Mouse (Mus musculus) heart, postnatal 0 days (tissue): ENCODE measurements at regions not wholly inside any gene's neighbourhood (a gene's known extent, or its start where the extent isn't known, plus 50 kb on each side); places are given as distances from the start of the nearest gene placed in this dataset.

ENCODE experiments used
- ATAC-seq: fragments of 200-750 bp; cut with Nextera tagmentation; 2 replicates; pipeline ENCODE4 v1.8.0; 2017; ENCODE audit warnings: low read depth, moderate number of reproducible peaks, moderate library complexity; ENCODE audit not compliant: insufficient read depth
- DNase-seq: peaks from one replicate; pipeline ENCODE4 v3.0.0-alpha.2; 2016; ENCODE audit warnings: low spot score
- H3K27ac ChIP-seq: fragments of 300-500 bp; sonication (generic); 2 replicates; pipeline ENCODE4 v1.5.1; 2014; ENCODE audit warnings: low read depth, mild to moderate bottlenecking
- H3K27me3 ChIP-seq: fragments of 300-500 bp; sonication (generic); 2 replicates; pipeline ENCODE4 v1.6.1; 2014; ENCODE audit warnings: low read length, mixed read lengths; ENCODE audit not compliant: control insufficient read depth, insufficient read depth
- H3K36me3 ChIP-seq: fragments of 300-500 bp; sonication (generic); replicated peaks from 2 replicates; pipeline ENCODE4 v1.6.1; 2014; ENCODE audit warnings: low read length, mixed read lengths; ENCODE audit not compliant: control insufficient read depth, insufficient read depth
- H3K4me1 ChIP-seq: fragments of 300-500 bp; sonication (generic); 2 replicates; pipeline ENCODE4 v1.6.1; 2014; ENCODE audit warnings: antibody characterized with exemption; ENCODE audit not compliant: control insufficient read depth, insufficient read depth
- H3K4me2 ChIP-seq: fragments of 300-500 bp; sonication (generic); 2 replicates; pipeline ENCODE4 v1.6.1; 2014; ENCODE audit warnings: low read depth, mild to moderate bottlenecking, low read length, moderate library complexity
- H3K4me3 ChIP-seq: fragments of 300-500 bp; sonication (generic); 2 replicates; pipeline ENCODE4 v1.5.1; 2014; ENCODE audit warnings: low read depth, low read length
- H3K9ac ChIP-seq: fragments of 300-500 bp; sonication (generic); replicated peaks from 2 replicates; pipeline ENCODE4 v1.6.1; 2014; ENCODE audit warnings: low read depth, low read length, mixed read lengths
- H3K9me3 ChIP-seq: fragments of 300-500 bp; sonication (generic); replicated peaks from 2 replicates; pipeline ENCODE4 v1.6.1; 2016; ENCODE audit warnings: low read length; ENCODE audit not compliant: control insufficient read depth
- CTCF ChIP-seq: IDR thresholded peaks from 2 replicates; pipeline ENCODE4 v1.5.1; 2016; ENCODE audit warnings: antibody characterized with exemption, control low read depth, low read depth
- EP300 ChIP-seq: IDR thresholded peaks from 2 replicates; pipeline ENCODE4 v1.6.1; 2016; ENCODE audit warnings: antibody characterized with exemption, low read depth
- WGBS: fragments of 180-500 bp; shearing (Covaris S2); extraction: QIAGEN DNeasy Blood & Tissue Kit; methylation state at CpG from one replicate; pipeline ENCODE4 v1.1.7; 2014; 5-methylcytosine and 5-hydroxymethylcytosine counted together

DNA sequence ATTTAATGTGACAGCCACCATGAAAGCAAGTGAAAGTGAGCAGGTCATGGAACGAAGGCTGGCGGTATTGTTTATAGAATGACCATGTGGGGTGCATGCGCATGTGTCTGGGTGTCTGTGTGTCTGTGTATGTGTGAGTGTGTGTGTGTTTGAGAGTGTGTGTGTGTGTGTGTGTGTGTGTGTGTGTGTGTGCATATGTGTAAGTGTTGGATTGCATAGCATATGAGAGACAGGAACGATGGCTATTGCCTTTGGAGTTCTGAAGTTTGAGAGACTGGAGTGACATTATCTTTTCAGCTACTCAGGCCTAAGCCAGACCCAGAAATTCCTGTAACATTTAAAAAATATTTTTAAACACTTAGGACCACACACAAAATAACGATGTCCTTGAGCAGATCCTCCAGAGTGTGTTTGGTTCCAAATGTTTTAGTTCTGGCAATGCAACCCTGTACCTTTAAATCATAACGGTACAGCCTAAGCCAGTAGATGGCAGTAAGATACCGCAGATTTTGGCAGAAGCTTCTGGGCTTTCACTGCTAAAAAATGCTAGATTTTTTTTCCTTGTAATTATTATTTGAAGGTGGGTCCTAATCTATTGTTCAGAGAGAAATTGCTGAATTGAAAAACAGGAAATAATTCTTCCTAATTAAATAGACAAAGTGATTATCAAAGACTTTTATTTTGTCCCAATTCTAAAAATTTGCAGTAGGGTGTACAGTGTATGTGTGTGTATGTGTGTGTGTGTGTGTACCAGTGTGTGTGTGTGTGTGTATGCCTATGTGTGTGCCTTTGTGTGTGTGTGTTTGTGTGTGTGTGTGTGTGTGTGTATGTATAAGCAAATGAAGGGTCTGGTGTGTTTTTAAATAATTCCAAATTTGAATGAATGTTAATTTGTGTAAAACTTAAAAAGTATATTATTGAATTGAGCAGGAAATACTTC, 228.0 kb upstream of the Arrdc4 start:
- TF ChIP-seq CTCF: peak; percentile 56
- TF ChIP-seq EP300: no peak
- no peak for DNase-seq
- Histone ChIP-seq H3K4me2 (no peak overlapping the region), H3K27me3 (no peaks in the 10 kb centered on the region), H3K27ac (no peak overlapping the region), H3K9ac (no peak overlapping the region), H3K4me1 (no peaks in the 10 kb centered on the region), H3K4me3 (no peak overlapping the region), H3K9me3 (no peaks in the 10 kb centered on the region), H3K36me3 (no peaks in the 10 kb centered on the region)
- no peak for ATAC-seq
- 56% methylated on average over 7 of the region's 7 CpGs for WGBS

DNA sequence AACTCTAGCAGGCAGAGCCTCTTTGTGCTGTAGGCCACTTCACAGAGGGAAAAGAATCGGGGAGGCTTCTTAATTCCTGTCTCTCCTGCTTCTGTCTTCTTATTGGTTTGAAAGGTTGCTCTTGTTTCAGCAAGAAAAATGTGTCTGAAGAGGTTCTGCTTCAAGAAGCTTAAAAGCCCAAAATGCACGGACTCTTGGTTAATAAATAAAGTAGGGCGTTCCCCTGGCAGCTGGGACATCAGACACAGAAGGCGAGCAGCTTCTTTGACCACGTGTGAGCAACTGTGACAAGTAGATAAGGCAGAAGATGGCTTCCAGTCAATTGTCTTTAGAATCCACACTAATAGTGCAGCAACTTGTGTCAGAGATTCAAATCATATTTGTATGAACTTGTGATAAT, 226.9 kb upstream of the Arrdc4 start:
- DNase-seq (no peak), ATAC-seq (no peak)
- WGBS: 37% methylated on average over 5 of the region's 5 CpGs
- TF ChIP-seq EP300 (no peak), CTCF (no peak)
- no peak overlapping the region for H3K27ac ChIP-seq
- H3K36me3 ChIP-seq: no peaks in the 10 kb centered on the region
- no peaks in the 10 kb centered on the region for H3K27me3 ChIP-seq
- no peak overlapping the region for H3K9ac ChIP-seq
- no peaks in the 10 kb centered on the region for H3K9me3 ChIP-seq
- H3K4me3 ChIP-seq: no peak overlapping the region
- no peak overlapping the region for H3K4me2 ChIP-seq
- no peaks in the 10 kb centered on the region for H3K4me1 ChIP-seq

DNA sequence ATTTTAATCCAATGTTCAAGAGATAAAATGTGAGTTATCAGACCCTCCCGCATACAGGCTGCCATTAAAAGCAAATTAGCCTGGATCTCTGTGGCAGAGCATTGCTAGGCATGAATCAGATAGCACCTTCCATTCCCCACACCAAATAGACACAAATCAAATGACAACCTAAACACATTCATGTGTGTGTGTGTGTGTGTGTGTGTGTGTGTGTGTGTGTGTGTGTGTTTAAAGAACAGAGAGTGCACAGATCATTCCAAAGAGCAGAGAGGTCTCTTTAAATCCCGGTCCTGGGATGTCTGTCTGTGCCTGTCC, 226.5 kb upstream of the Arrdc4 start:
- no peaks in the 10 kb centered on the region for H3K4me1 ChIP-seq
- H3K9ac ChIP-seq: no peak overlapping the region
- H3K27ac ChIP-seq: no peak overlapping the region
- 49% methylated on average over 2 of the region's 2 CpGs for WGBS
- no peaks in the 10 kb centered on the region for H3K36me3 ChIP-seq
- H3K4me3 ChIP-seq: no peak overlapping the region
- no peak overlapping the region for H3K4me2 ChIP-seq
- TF ChIP-seq EP300 (no peak), CTCF (no peak)
- H3K27me3 ChIP-seq: no peaks in the 10 kb centered on the region
- no peak for DNase-seq
- H3K9me3 ChIP-seq: no peaks in the 10 kb centered on the region
- ATAC-seq: no peak

- Histone ChIP-seq H3K27me3 (no peaks in the 10 kb centered on the region), H3K9ac (no peak overlapping the region), H3K27ac (no peak overlapping the region), H3K9me3 (no peaks in the 10 kb centered on the region), H3K4me2 (no peak overlapping the region), H3K4me3 (no peak overlapping the region), H3K36me3 (no peaks in the 10 kb centered on the region), H3K4me1 (no peaks in the 10 kb centered on the region)
- ATAC-seq: no peak
- no peak for TF ChIP-seq EP300
- no peak for TF ChIP-seq CTCF
- no peak for DNase-seq
- 63% methylated on average over 8 of the region's 8 CpGs for WGBS
Measured at GRCm38 (mm10) chr7:68974761-68975579, 225.9 kb upstream of the Arrdc4 start.

GRCm38 (mm10) chr7:68945886-68946863, 197.1 kb upstream of the Arrdc4 start:
- 55% methylated on average over 6 of the region's 6 CpGs for WGBS
- Histone ChIP-seq H3K9ac (no peak overlapping the region), H3K4me1 (no peaks in the 10 kb centered on the region), H3K36me3 (no peaks in the 10 kb centered on the region), H3K4me2 (no peak overlapping the region), H3K9me3 (no peaks in the 10 kb centered on the region), H3K27ac (no peak overlapping the region), H3K4me3 (no peak overlapping the region), H3K27me3 (no peaks in the 10 kb centered on the region)
- DNase-seq (no peak), ATAC-seq (no peak)
- no peak for TF ChIP-seq EP300
- no peak for TF ChIP-seq CTCF
